Mouse (Mus musculus) MEL (cell line): ENCODE measurements around the gene Usf3.

Experiments used
- CHD2 ChIP-seq: IDR thresholded peaks from 2 replicates; pipeline ENCODE4 v1.6.1; 2011; ENCODE audit warnings: low read length, improper control_type of control experiment
- CTCF ChIP-seq, 3 experiments: IDR thresholded peaks in 2 of 3; conservative IDR thresholded peaks in 1 of 3; 2 replicates each; pipeline ENCODE4 v1.5.1; 2011 to 2012; ENCODE audit warnings: low read length in 3 of 3, low read depth in 2 of 3, mild to moderate bottlenecking in 2 of 3, improper control_type of control experiment in 1 of 3, inconsistent platforms in 1 of 3, mixed read lengths in 1 of 3, moderate library complexity in 1 of 3; ENCODE audit not compliant: control insufficient read depth in 1 of 3, insufficient read depth in 1 of 3, poor library complexity in 1 of 3, severe bottlenecking in 1 of 3
- EP300 ChIP-seq, 2 experiments: IDR thresholded peaks; 2 replicates each; pipeline ENCODE4 v1.6.1; 2011; ENCODE audit warnings: improper control_type of control experiment in 2 of 2, low read length in 2 of 2, low read depth in 1 of 2, mild to moderate bottlenecking in 1 of 2
- MEF2A ChIP-seq: IDR thresholded peaks from 2 replicates; pipeline ENCODE4 v1.6.1; 2014; ENCODE audit warnings: low read depth, mild to moderate bottlenecking, inconsistent platforms, low read length, improper control_type of control experiment; ENCODE audit not compliant: poor library complexity, insufficient replicate concordance, severe bottlenecking; ENCODE audit errors: extremely low read depth
- POLR2A ChIP-seq, 2 experiments: IDR thresholded peaks; 2 replicates each; pipeline ENCODE4 v1.6.1; 2011 to 2012; ENCODE audit warnings: low read length in 2 of 2, mild to moderate bottlenecking in 2 of 2, control low read depth in 1 of 2, improper control_type of control experiment in 1 of 2, low read depth in 1 of 2, moderate library complexity in 1 of 2; ENCODE audit not compliant: control insufficient read depth in 1 of 2, insufficient read depth in 1 of 2, poor library complexity in 1 of 2
- TAL1 ChIP-seq: IDR thresholded peaks from 2 replicates; pipeline ENCODE4 v1.6.1; 2012; ENCODE audit warnings: mild to moderate bottlenecking, inconsistent platforms, low read length, moderate library complexity, mixed read lengths
- TCF12 ChIP-seq: IDR thresholded peaks from 2 replicates; pipeline ENCODE4 v1.6.1; 2014; ENCODE audit warnings: low read depth, mild to moderate bottlenecking, inconsistent platforms, low read length, improper control_type of control experiment, moderate library complexity
- USF1 ChIP-seq: IDR thresholded peaks from 2 replicates; pipeline ENCODE4 v1.6.1; 2014; ENCODE audit warnings: low read depth, mild to moderate bottlenecking, inconsistent platforms, low read length, improper control_type of control experiment, moderate library complexity
- USF2 ChIP-seq, 2 experiments: IDR thresholded peaks; 2 replicates each; pipeline ENCODE4 v1.6.1; 2011 to 2012; ENCODE audit warnings: improper control_type of control experiment in 2 of 2, low read length in 2 of 2, borderline replicate concordance in 1 of 2, inconsistent platforms in 1 of 2, low read depth in 1 of 2, mild to moderate bottlenecking in 1 of 2; ENCODE audit not compliant: insufficient read depth in 1 of 2
- ZNF384 ChIP-seq: IDR thresholded peaks from 2 replicates; pipeline ENCODE4 v1.6.1; 2012; ENCODE audit warnings: low read depth, mild to moderate bottlenecking, inconsistent platforms, low read length, improper control_type of control experiment

- TF ChIP-seq POLR2A (IDR thresholded peaks at IDR 0.05; ENCODE audit: control insufficient read depth in 1 of 2, insufficient read depth in 1 of 2, low read depth in 1 of 2, low read length in 2 of 2, poor library complexity in 1 of 2) (no peak), USF1 (no peak), EP300 (IDR thresholded peaks at IDR 0.05; ENCODE audit: low read depth in 1 of 2, low read length in 2 of 2) (no peak), CHD2 (no peak), MEF2A (no peak), CTCF (IDR thresholded peaks at IDR 0.05 in 2 of 3, conservative IDR thresholded peaks at IDR 0.05 in 1 of 3; ENCODE audit: control insufficient read depth in 1 of 3, insufficient read depth in 1 of 3, low read depth in 2 of 3, low read length in 3 of 3, poor library complexity in 1 of 3, severe bottlenecking in 1 of 3) (no peak), ZNF384 (no peak), TCF12 (no peak), TAL1 (no peak), USF2 (IDR thresholded peaks at IDR 0.05; ENCODE audit: borderline replicate concordance in 1 of 2, insufficient read depth in 1 of 2, low read depth in 1 of 2, low read length in 2 of 2) (no peak)
These were observed 43.4 kb downstream of the Usf3 start for GRCm38 (mm10) chr16:44216417-44216816.
